Mouse (Mus musculus) heart, postnatal 25 days (tissue): ENCODE results near the gene 1810062G17Rik. TPM values are rescaled to one million over a fixed set of nuclear protein-coding genes. Genes with fewer than 3 reads are reported as not detected.

Experiments
- DNase-seq: peaks from one replicate; pipeline ENCODE4 v3.0.0; 2022; ENCODE audit warnings: low spot score
- intact Hi-C: fragments of 180-260 bp; cut with DNase I; formaldehyde crosslinking; loops from one replicate; pipeline ENCODE4 v1.15.1; 2025
- total RNA-seq, 2 experiments: library from RNA; stranded (reverse); gene quantifications; 2 replicates each; pipeline ENCODE4 v1.2.3; 2021

The 1810062G17Rik gene
- total RNA-seq: under 1 TPM in 1 of 2 experiments, not detected in 1; 0.31 TPM

GRCm38 (mm10) chr3:36475532-36476087, at the start of gene 1810062G17Rik, which contains the start of gene Anxa5:
Gene 1810062G17Rik, plus strand, starts transcription at chr3:36475937.
Gene Anxa5, minus strand, starts transcription at chr3:36475894.
- intact Hi-C loops: no loop called here
- peak; percentile 99 for DNase-seq

- intact Hi-C loops: no loop called here
- DNase-seq: no peak
Measured at GRCm38 (mm10) chr3:36427386-36427785, 48.4 kb upstream of the 1810062G17Rik start.

- no peak for DNase-seq
- intact Hi-C loops: no loop called here
Measured at GRCm38 (mm10) chr3:36430360-36430759, 45.4 kb upstream of the 1810062G17Rik start.

- DNase-seq: no peak
- intact Hi-C loops: no loop called here
Measured at GRCm38 (mm10) chr3:36440280-36440679, 35.5 kb upstream of the 1810062G17Rik start.

GRCm38 (mm10) chr3:36442426-36442825, 33.3 kb upstream of the 1810062G17Rik start:
- intact Hi-C loops: loop anchor here (1.0 to 2.0 kb wide), 2 partner anchors 53 to 262 kb away; no protein-coding TSS in a partner anchor
- DNase-seq: no peak

- no peak for DNase-seq
Measured at GRCm38 (mm10) chr3:36446041-36446440, 29.7 kb upstream of the 1810062G17Rik start.

GRCm38 (mm10) chr3:36446506-36446905, 29.2 kb upstream of the 1810062G17Rik start:
- intact Hi-C loops: no loop called here
- DNase-seq: no peak

More at GRCm38 (mm10) chr3:36446041-36446440, 29.7 kb upstream of the 1810062G17Rik start:
- intact Hi-C loops: no loop called here

- intact Hi-C loops: no loop called here
- no peak for DNase-seq
Measured at GRCm38 (mm10) chr3:36446918-36447317, 28.8 kb upstream of the 1810062G17Rik start.

- intact Hi-C loops: no loop called here
- DNase-seq: peak; percentile 23
Measured at GRCm38 (mm10) chr3:36449292-36450165, 26.2 kb upstream of the 1810062G17Rik start.

- intact Hi-C loops: no loop called here
Measured at GRCm38 (mm10) chr3:36452502-36452901, 23.2 kb upstream of the 1810062G17Rik start.

GRCm38 (mm10) chr3:36455124-36455523, 20.6 kb upstream of the 1810062G17Rik start:
- intact Hi-C loops: loop anchor here (2.0 kb wide), 1 partner anchor 16 kb away; no protein-coding TSS in a partner anchor
- DNase-seq: no peak

More at GRCm38 (mm10) chr3:36452502-36452901, 23.2 kb upstream of the 1810062G17Rik start:
- DNase-seq: no peak

- no peak for DNase-seq
- intact Hi-C loops: loop anchor here (2.0 kb wide), 1 partner anchor 15 kb away; no protein-coding TSS in a partner anchor
Measured at GRCm38 (mm10) chr3:36455566-36455965, 20.2 kb upstream of the 1810062G17Rik start.

- intact Hi-C loops: no loop called here
- no peak for DNase-seq
Measured at GRCm38 (mm10) chr3:36460717-36461116, 15.0 kb upstream of the 1810062G17Rik start.

- intact Hi-C loops: no loop called here
- DNase-seq: no peak
Measured at GRCm38 (mm10) chr3:36461819-36462218, 13.9 kb upstream of the 1810062G17Rik start.

- intact Hi-C loops: no loop called here
- DNase-seq: no peak
Measured at GRCm38 (mm10) chr3:36462348-36462747, 13.4 kb upstream of the 1810062G17Rik start.

GRCm38 (mm10) chr3:36465538-36465937, 10.2 kb upstream of the 1810062G17Rik start:
- intact Hi-C loops: no loop called here

GRCm38 (mm10) chr3:36467632-36468031, 8.1 kb upstream of the 1810062G17Rik start:
- no peak for DNase-seq
- intact Hi-C loops: no loop called here

More at GRCm38 (mm10) chr3:36465538-36465937, 10.2 kb upstream of the 1810062G17Rik start:
- no peak for DNase-seq

GRCm38 (mm10) chr3:36468871-36469270, 6.9 kb upstream of the 1810062G17Rik start:
- intact Hi-C loops: no loop called here
- no peak for DNase-seq

- no peak for DNase-seq
- intact Hi-C loops: loop anchor here (2.0 kb wide), 1 partner anchor 17 kb away; no protein-coding TSS in a partner anchor
Measured at GRCm38 (mm10) chr3:36471856-36472255, 3.9 kb upstream of the 1810062G17Rik start.

GRCm38 (mm10) chr3:36473222-36473621, 2.5 kb upstream of the 1810062G17Rik start:
- intact Hi-C loops: no loop called here
- DNase-seq: no peak

GRCm38 (mm10) chr3:36474421-36474820, 1.3 kb upstream of the 1810062G17Rik start:
- intact Hi-C loops: no loop called here
- DNase-seq: no peak
